Mouse (Mus musculus): ENCODE measurements around the gene Gm3373. TPM values are rescaled to one million over a fixed set of nuclear protein-coding genes. Genes with fewer than 3 reads are reported as not detected.
"Not testable (repeated sequence)": the region's sequence is repeated elsewhere in the genome, so short reads cannot be mapped to it uniquely, and the experiment has no call there.

Gene Gm3373
- not detected in 2 replicates for polyA plus RNA-seq (2012; ENCODE audit: insufficient read depth, low replicate concordance)

DNA sequence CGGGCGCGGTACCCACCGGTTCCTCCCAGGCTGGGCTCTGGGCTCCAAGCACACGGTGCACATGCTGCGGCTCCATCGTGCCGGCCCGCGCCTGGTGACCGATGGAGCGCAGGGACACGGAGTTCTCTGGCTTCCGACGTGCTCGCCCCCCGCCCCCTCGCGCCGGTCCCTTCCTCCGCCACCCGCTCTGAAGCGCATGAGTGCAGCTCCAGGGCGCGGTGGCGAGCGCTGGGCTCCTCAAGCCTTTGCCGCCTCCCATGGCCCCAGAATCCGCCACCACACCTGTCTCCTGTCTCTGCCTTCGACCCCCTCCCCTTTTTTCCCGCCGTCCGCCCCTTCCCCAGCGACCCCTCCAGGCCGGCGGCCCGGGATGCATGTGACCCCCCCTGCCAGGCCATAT is at the start of gene Gm3373:
Gm3373 (minus strand) TSS at position 101 of the 400 bp plus-strand sequence.
- H3K4me1 ChIP-seq; H3K9me3 ChIP-seq; H3K4me3 ChIP-seq (replicated peaks); H3K36me3 ChIP-seq (replicated peaks; ENCODE audit: low read length); H3K27me3 ChIP-seq (replicated peaks): not testable (repeated sequence)

DNA sequence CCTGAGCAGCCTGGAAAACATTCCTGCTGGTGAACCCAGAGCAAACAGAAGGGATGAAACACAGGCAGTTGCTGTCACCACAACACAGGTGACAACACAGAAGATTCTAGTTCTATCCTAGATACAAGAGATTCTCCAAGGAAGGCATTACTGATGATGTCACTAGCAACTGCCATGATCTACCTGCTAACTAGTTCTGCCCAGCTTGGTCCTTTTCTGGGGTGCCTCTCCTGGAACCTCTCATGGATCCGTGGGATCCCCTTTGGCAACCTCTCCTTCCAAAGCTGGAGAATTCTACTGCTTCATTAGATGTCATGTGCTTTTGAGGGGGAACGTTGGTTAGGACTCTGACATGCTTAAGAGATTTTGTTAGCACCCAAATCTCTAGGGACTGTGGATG is 54.0 kb downstream of the Gm3373 start, which contains the start of gene Gm9603:
Gm9603 (minus strand) TSS at position 101 of the 400 bp plus-strand sequence.
- not testable (repeated sequence) for H3K9me3 ChIP-seq; H3K36me3 ChIP-seq (replicated peaks; ENCODE audit: low read length); H3K4me3 ChIP-seq (replicated peaks); H3K4me1 ChIP-seq; H3K27me3 ChIP-seq (replicated peaks)

Other genes starting within 250 kb of the Gm3373 start
- gene Gm3488, start 239.9 kb downstream of the Gm3373 start, polyA plus RNA-seq (2012; ENCODE audit: insufficient read depth, low replicate concordance) = not detected in 2 replicates
- not detected in 2 replicates for gene Gm3532, start 203.1 kb downstream of the Gm3373 start, polyA plus RNA-seq (2012; ENCODE audit: insufficient read depth, low replicate concordance)
- gene Gm8265, start 108.5 kb downstream of the Gm3373 start, polyA plus RNA-seq (2012; ENCODE audit: insufficient read depth, low replicate concordance) = not detected in 2 replicates
- not detected in 2 replicates for gene Gm9603, start 54.1 kb downstream of the Gm3373 start, polyA plus RNA-seq (2012; ENCODE audit: insufficient read depth, low replicate concordance)
- gene Gm3383, start 66.4 kb upstream of the Gm3373 start, polyA plus RNA-seq (2012; ENCODE audit: insufficient read depth, low replicate concordance) = not detected in 2 replicates
- not detected in 2 replicates for gene Gm3424, start 88.8 kb upstream of the Gm3373 start, polyA plus RNA-seq (2012; ENCODE audit: insufficient read depth, low replicate concordance)
- not detected in 2 replicates for gene Gm8237, start 138.8 kb upstream of the Gm3373 start, polyA plus RNA-seq (2012; ENCODE audit: insufficient read depth, low replicate concordance)
- gene Gm3248, start 220.2 kb upstream of the Gm3373 start, polyA plus RNA-seq (2012; ENCODE audit: insufficient read depth, low replicate concordance) = not detected in 2 replicates
- not detected in 2 replicates for gene Gm3453, start 237.6 kb upstream of the Gm3373 start, polyA plus RNA-seq (2012; ENCODE audit: insufficient read depth, low replicate concordance)

Data from megakaryocyte, embryonic 14.5 days (primary cell).